Mouse (Mus musculus): ENCODE measurements around the gene Slc35f3. TPM values are rescaled to one million over a fixed set of nuclear protein-coding genes. Genes with fewer than 3 reads are reported as not detected.

Slc35f3 gene
- polyA plus RNA-seq, 1 experiment from 2014 or later = not detected

DNA sequence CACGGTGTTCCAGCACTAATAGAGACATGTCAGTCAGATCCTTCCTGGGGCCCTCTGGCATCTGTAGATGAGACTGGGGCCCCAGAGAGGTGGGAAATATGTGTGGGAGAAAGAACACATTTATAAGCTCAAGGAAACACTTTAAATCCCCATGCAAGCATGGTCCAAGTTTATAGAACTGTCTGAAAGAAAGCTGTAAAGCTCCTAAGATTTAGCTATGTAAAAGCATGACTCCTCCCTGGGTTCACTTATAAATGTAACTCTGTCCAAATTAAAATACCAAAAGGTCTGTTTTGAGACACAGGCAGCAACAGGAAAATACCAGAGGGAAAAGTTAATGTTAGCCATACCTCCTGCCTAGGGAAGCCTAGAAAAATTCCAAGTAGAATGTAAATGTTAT is 42.8 kb downstream of the Slc35f3 start:
- no peak for ATAC-seq
- no peak overlapping the region for H3K27ac ChIP-seq
- no peaks in the 10 kb centered on the region for H3K36me3 ChIP-seq
- H3K9me3 ChIP-seq (replicated peaks) = no peaks in the 10 kb centered on the region
- H3K9ac ChIP-seq = no peak overlapping the region
- H3K4me3 ChIP-seq = no peak overlapping the region
- WGBS (ENCODE audit: insufficient replicate concordance) = 35% methylated on average over 1 of the region's 1 CpGs
- no peak overlapping the region for H3K4me2 ChIP-seq
- H3K27me3 ChIP-seq (replicated peaks) = no peaks in the 10 kb centered on the region
- no peaks in the 10 kb centered on the region for H3K4me1 ChIP-seq

DNA sequence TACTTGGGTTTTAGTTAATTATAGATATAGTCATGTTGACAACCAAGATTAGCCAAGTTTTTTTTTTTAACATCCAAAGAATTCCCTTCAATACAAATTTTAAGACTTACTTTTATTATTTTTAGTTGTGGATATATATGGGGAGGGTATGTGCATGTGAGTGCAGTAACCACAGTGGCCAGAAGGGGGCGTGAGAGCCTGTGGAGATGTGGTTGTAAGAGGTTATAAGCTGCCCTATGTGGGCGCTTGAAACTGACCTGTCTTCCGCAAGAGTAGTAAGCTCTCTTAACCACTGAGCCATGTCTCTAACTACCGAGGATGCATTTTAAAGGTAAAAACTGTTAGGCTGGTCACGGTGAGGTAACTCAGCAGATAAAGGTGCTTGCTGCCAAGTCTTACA is 45.1 kb downstream of the Slc35f3 start:
- H3K4me1 ChIP-seq = no peaks in the 10 kb centered on the region
- no peak overlapping the region for H3K9ac ChIP-seq
- no peak overlapping the region for H3K27ac ChIP-seq
- H3K9me3 ChIP-seq (replicated peaks) = no peaks in the 10 kb centered on the region
- no peaks in the 10 kb centered on the region for H3K36me3 ChIP-seq
- H3K27me3 ChIP-seq (replicated peaks) = no peaks in the 10 kb centered on the region
- no peak overlapping the region for H3K4me3 ChIP-seq
- no peak for ATAC-seq
- H3K4me2 ChIP-seq = no peak overlapping the region
- 68% methylated on average over 5 of the region's 5 CpGs for WGBS (ENCODE audit: insufficient replicate concordance)

- ATAC-seq = no peak
- Histone ChIP-seq H3K27ac (no peak overlapping the region), H3K4me1 (no peaks in the 10 kb centered on the region), H3K27me3 (replicated peaks) (no peaks in the 10 kb centered on the region), H3K9me3 (replicated peaks) (no peaks in the 10 kb centered on the region), H3K4me3 (no peak overlapping the region), H3K9ac (no peak overlapping the region), H3K36me3 (no peaks in the 10 kb centered on the region), H3K4me2 (no peak overlapping the region)
- 52% methylated on average over 4 of the region's 4 CpGs for WGBS (ENCODE audit: insufficient replicate concordance)
These were observed 46.7 kb downstream of the Slc35f3 start for GRCm38 (mm10) chr8:126345100-126345499.

DNA sequence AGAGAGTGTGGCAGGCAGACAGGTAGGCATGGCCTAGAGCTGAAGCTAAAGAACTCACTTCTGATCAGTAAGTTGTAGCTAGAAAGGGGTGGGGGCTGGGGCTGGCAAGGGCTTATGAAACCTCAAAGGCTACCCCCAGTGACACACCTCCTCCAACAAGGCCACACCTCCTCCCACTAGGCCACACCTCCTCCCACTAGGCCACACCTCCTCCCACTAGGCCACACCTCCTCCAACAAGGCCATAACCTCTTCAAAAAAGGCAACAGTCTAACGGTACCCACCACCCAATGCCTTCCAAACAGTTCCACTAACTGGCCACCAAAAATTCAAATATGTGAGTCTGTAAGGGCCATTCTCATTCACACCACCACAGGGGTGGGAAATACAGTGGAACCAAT is 54.9 kb downstream of the Slc35f3 start:
- Histone ChIP-seq H3K4me1 (no peaks in the 10 kb centered on the region), H3K27ac (no peak overlapping the region), H3K9me3 (replicated peaks) (no peaks in the 10 kb centered on the region), H3K4me2 (no peak overlapping the region), H3K36me3 (no peaks in the 10 kb centered on the region), H3K27me3 (replicated peaks) (no peaks in the 10 kb centered on the region), H3K9ac (no peak overlapping the region), H3K4me3 (no peak overlapping the region)
- ATAC-seq = no peak
- 57% methylated on average over 1 of the region's 1 CpGs for WGBS (ENCODE audit: insufficient replicate concordance)

DNA sequence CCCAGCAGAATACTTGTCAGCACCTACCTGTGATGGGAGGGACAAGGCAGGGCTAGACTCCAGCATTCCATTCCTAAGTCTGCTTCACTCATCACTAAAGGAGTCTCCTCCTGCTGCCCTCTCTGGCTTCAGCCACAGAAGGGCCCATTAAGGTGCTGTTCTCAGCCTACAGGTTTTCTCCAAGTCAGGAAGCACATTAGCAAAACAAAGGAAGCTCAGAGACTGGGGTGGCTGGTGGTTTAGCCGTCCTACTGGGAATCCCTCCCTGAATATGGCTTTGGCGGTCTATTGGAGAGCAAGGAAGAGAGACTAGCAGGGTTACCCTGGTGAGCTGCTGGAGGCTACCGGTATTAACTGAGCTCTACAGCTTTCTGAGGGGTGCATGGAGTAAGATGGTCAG is 59.6 kb downstream of the Slc35f3 start:
- Histone ChIP-seq H3K4me3 (no peak overlapping the region), H3K9me3 (replicated peaks) (no peaks in the 10 kb centered on the region), H3K4me1 (no peaks in the 10 kb centered on the region), H3K36me3 (no peaks in the 10 kb centered on the region), H3K27me3 (replicated peaks) (no peaks in the 10 kb centered on the region), H3K9ac (no peak overlapping the region), H3K4me2 (no peak overlapping the region), H3K27ac (no peak overlapping the region)
- 45% methylated on average over 3 of the region's 3 CpGs for WGBS (ENCODE audit: insufficient replicate concordance)
- no peak for ATAC-seq

DNA sequence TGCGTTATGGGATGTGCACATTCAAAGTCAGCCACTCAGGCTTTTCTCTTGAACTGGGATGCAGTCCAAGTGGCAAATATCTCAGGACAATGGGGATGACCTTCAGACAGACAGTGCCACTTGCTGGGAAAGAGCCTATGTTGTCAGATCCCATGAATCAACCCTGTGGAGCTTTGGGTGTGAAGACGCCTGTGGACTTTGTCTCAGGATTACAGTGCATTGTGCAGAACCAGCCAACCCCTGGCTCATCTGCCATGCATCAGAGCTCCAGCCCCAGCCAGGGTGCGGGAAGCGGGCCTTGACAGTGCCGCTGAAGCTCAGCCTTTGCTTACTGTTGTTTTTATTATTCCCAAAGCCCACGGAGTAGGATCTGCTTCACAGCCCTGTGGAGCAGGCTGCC is 60.9 kb downstream of the Slc35f3 start:
- Histone ChIP-seq H3K4me3 (no peak overlapping the region), H3K9ac (no peak overlapping the region), H3K9me3 (replicated peaks) (no peaks in the 10 kb centered on the region), H3K4me1 (no peaks in the 10 kb centered on the region), H3K27ac (no peak overlapping the region), H3K36me3 (no peaks in the 10 kb centered on the region), H3K27me3 (replicated peaks) (no peaks in the 10 kb centered on the region), H3K4me2 (no peak overlapping the region)
- ATAC-seq = no peak
- WGBS (ENCODE audit: insufficient replicate concordance) = 64% methylated on average over 6 of the region's 6 CpGs

DNA sequence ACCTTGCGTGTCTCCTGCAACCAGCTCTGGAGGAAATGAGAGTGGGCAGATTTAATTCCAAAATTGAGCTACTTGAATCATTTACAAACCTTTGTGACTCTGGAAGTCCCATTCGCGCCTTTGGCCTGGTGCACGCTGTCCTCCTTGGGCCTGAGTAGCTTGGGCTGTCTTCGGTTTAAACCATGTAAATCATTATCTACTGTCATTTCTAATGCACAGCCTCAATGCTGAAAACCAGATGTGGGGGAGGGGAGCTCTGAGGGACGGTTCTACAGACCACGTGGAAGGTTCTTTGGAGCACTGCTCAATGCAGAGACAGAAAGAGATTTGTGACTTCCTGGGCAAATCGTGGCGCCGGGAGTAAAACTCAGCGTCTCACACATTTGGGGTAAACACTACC is 61.7 kb downstream of the Slc35f3 start:
- ATAC-seq = no peak

GRCm38 (mm10) chr8:126360701-126361100 is 62.3 kb downstream of the Slc35f3 start:
- Histone ChIP-seq H3K9me3 (replicated peaks) (no peaks in the 10 kb centered on the region), H3K27ac (no peak overlapping the region), H3K27me3 (replicated peaks) (0 out of 2 replicates have a peak, but pooled peaks cover 4% of the 10 kb centered on the region), H3K4me1 (no peaks in the 10 kb centered on the region), H3K4me3 (no peak overlapping the region), H3K36me3 (no peaks in the 10 kb centered on the region), H3K9ac (no peak overlapping the region), H3K4me2 (no peak overlapping the region)
- WGBS (ENCODE audit: insufficient replicate concordance) = 56% methylated on average over 5 of the region's 5 CpGs
- no peak for ATAC-seq

More for the DNA sequence above, 61.7 kb downstream of the Slc35f3 start:
- Histone ChIP-seq H3K9me3 (replicated peaks) (no peaks in the 10 kb centered on the region), H3K27me3 (replicated peaks) (0 out of 2 replicates have a peak, but pooled peaks cover 2% of the 10 kb centered on the region), H3K36me3 (no peaks in the 10 kb centered on the region), H3K4me1 (no peaks in the 10 kb centered on the region), H3K4me2 (no peak overlapping the region), H3K4me3 (no peak overlapping the region), H3K27ac (no peak overlapping the region), H3K9ac (no peak overlapping the region)
- 59% methylated on average over 11 of the region's 11 CpGs for WGBS (ENCODE audit: insufficient replicate concordance)

- Histone ChIP-seq H3K4me3 (no peak overlapping the region), H3K4me2 (no peak overlapping the region), H3K9ac (no peak overlapping the region), H3K9me3 (replicated peaks) (no peaks in the 10 kb centered on the region), H3K4me1 (no peaks in the 10 kb centered on the region), H3K27me3 (replicated peaks) (0 out of 2 replicates have a peak, but pooled peaks cover 4% of the 10 kb centered on the region), H3K27ac (no peak overlapping the region), H3K36me3 (no peaks in the 10 kb centered on the region)
- 49% methylated on average over 3 of the region's 3 CpGs for WGBS (ENCODE audit: insufficient replicate concordance)
- ATAC-seq = no peak
These were observed 67.9 kb downstream of the Slc35f3 start for GRCm38 (mm10) chr8:126366251-126366650.

DNA sequence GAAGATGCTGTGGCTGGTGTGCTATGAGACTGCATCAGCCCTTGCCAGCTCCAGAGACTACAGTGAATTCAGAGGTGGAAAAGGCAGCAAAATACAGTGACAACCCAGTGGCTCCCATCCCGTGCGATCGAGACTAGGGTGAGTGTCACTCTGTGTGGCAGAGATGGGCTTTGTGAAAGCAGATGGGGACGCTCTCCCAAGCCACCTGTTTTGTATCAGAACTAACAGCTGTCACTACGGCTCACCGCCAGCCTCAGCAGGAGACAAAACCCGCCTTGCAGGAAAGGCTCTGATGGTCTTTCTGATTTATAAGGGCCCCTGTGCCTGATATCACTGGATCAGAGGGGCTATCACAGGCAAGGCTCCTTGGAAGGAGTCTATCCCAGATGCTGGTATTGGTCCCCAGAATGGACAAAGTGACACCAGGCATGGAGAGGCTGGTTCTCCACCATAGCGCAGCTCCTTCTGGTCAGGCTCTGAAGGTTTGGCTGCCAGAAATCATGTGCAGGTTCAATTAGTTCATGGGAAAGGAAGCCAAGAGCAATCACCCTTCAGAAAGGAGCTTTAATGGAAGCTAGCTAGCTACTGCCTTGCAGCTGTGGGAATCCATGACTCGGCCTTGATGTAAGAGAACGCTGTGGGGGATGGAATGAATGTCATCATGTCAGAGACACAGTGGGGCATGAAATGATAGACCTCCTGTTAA is 70.1 kb downstream of the Slc35f3 start:
- Histone ChIP-seq H3K27ac (no peak overlapping the region), H3K4me3 (no peak overlapping the region), H3K27me3 (replicated peaks) (0 out of 2 replicates have a peak, but pooled peaks cover 4% of the 10 kb centered on the region), H3K9ac (no peak overlapping the region), H3K9me3 (replicated peaks) (no peaks in the 10 kb centered on the region), H3K4me2 (no peak overlapping the region), H3K4me1 (no peaks in the 10 kb centered on the region), H3K36me3 (no peaks in the 10 kb centered on the region)
- no peak for ATAC-seq
- 66% methylated on average over 10 of the region's 10 CpGs for WGBS (ENCODE audit: insufficient replicate concordance)

- Histone ChIP-seq H3K36me3 (no peaks in the 10 kb centered on the region), H3K4me1 (no peaks in the 10 kb centered on the region), H3K9me3 (replicated peaks) (no peaks in the 10 kb centered on the region), H3K27ac (no peak overlapping the region), H3K9ac (no peak overlapping the region), H3K27me3 (replicated peaks) (no peaks in the 10 kb centered on the region; the same call in 1 of the 2 replicates), H3K4me2 (no peak overlapping the region), H3K4me3 (no peak overlapping the region)
- ATAC-seq = no peak
- WGBS (ENCODE audit: insufficient replicate concordance) = 64% methylated on average over 3 of the region's 3 CpGs
These were observed 73.5 kb downstream of the Slc35f3 start for GRCm38 (mm10) chr8:126371871-126372270.

DNA sequence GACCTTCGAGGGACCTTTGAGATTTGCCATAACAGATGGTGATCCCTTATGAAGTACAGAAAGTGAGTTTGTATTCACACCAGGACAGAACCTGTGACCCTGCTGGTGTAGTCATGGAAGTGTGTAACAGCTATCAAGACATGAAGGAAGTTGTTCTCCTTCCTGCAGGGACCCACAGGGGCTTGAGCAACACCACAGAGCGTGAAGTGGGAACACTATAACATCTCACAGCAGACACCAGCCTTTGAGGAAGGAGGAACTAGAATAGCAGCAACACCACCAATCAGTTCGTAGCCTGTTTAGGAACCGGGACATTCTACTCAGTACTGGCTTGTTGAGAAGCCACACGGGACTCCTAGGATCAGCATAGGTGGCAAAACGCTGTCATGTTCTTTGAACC is 81.2 kb downstream of the Slc35f3 start:
- H3K9me3 ChIP-seq (replicated peaks) = no peaks in the 10 kb centered on the region
- H3K36me3 ChIP-seq = no peaks in the 10 kb centered on the region
- no peak overlapping the region for H3K9ac ChIP-seq
- no peak for ATAC-seq
- peaks cover 8% of the 10 kb centered on the region; the same call in 1 of the 2 replicates for H3K27me3 ChIP-seq (replicated peaks)
- H3K4me1 ChIP-seq = no peaks in the 10 kb centered on the region
- H3K4me3 ChIP-seq = no peak overlapping the region
- WGBS (ENCODE audit: insufficient replicate concordance) = 53% methylated on average over 6 of the region's 6 CpGs
- H3K27ac ChIP-seq = no peak overlapping the region
- H3K4me2 ChIP-seq = no peak overlapping the region

DNA sequence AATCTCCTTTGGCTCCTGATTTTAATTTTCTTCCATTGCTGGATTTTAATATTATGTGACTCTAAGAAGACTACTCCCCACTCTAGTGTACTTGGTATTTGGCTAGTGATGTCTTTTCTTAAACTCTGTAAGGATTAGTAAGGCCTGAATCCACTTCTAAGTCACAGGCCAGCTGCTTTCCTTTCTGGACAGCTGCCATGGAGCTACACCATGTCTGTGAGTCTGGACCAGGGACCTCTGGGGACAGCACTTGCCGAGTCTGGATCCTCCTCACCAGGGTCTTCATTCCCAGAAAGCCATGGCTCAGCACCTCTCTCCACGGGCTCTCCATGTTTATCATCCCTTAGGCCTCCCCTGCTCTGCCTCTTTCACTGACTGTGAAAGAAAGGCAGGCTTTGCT is 81.8 kb downstream of the Slc35f3 start:
- Histone ChIP-seq H3K36me3 (no peaks in the 10 kb centered on the region), H3K9me3 (replicated peaks) (no peaks in the 10 kb centered on the region), H3K4me1 (no peaks in the 10 kb centered on the region), H3K4me2 (no peak overlapping the region), H3K9ac (no peak overlapping the region), H3K27ac (no peak overlapping the region), H3K4me3 (no peak overlapping the region), H3K27me3 (replicated peaks) (peaks cover 8% of the 10 kb centered on the region; the same call in 1 of the 2 replicates)
- no peak for ATAC-seq
- WGBS (ENCODE audit: insufficient replicate concordance) = 30% methylated on average over 2 of the region's 2 CpGs

Measured in liver, embryonic 12.5 days (tissue).